Mouse (Mus musculus) liver, embryonic 14.5 days (tissue): ENCODE data around the gene Pin1.

ENCODE experiments used
- CTCF ChIP-seq: IDR thresholded peaks from 2 replicates; pipeline ENCODE4 v1.5.1; 2016; ENCODE audit warnings: antibody characterized with exemption, low read depth, control low read depth
- EP300 ChIP-seq: IDR thresholded peaks from 2 replicates; pipeline ENCODE4 v1.6.1; 2016; ENCODE audit warnings: antibody characterized with exemption, low read depth

- TF ChIP-seq CTCF = no peak
- no peak for TF ChIP-seq EP300
These were observed 13.2 kb downstream of the Pin1 start for GRCm38 (mm10) chr9:20664982-20665637.
